ENCODE assay signal across 12 mouse cellular contexts in genomic region chr8:127525673-127526072, GRCm38 (mm10).
"Had no signal": no experiment of that assay in that cellular context is flagged by ENCODE, and none has a peak within 500 bp of the region (broad histone marks: within the 10 kb centered on the region; RNA-seq: fewer than 3 reads in every experiment).

No protein-coding gene starts in this region.

- DNase-seq: kidney, adult 2 months; kidney, postnatal 25 days; layer of hippocampus, adult 9-11 months; layer of hippocampus, postnatal 36 days; liver, embryonic 13.5 days; lung, adult 2 months; lung, postnatal 14 days; lung, postnatal 4 days; midbrain, embryonic 14.5 days; thymus, adult 2 months; thymus, postnatal 14 days; thymus, postnatal 4 days had no signal
